Mouse (Mus musculus) neural tube, embryonic 15.5 days (tissue): ENCODE measurements around the gene Chst8. TPM values are rescaled to one million over a fixed set of nuclear protein-coding genes. Genes with fewer than 3 reads are reported as not detected.

ENCODE experiments used
- ATAC-seq: fragments of 200-750 bp; cut with Nextera tagmentation; 2 replicates; pipeline ENCODE4 v1.8.0; 2017; ENCODE audit warnings: mild to moderate bottlenecking, moderate TSS enrichment, moderate library complexity; ENCODE audit not compliant: low FRiP score
- H3K27ac ChIP-seq: fragments of 300-500 bp; sonication (generic); replicated peaks from 2 replicates; pipeline ENCODE4 v1.5.1; 2015; ENCODE audit warnings: mild to moderate bottlenecking, inconsistent platforms
- H3K27me3 ChIP-seq: fragments of 300-500 bp; sonication (generic); replicated peaks from 2 replicates; pipeline ENCODE4 v1.6.1; 2015; ENCODE audit warnings: inconsistent platforms
- H3K36me3 ChIP-seq: fragments of 300-500 bp; sonication (generic); 2 replicates; pipeline ENCODE4 v1.6.1; 2015; ENCODE audit warnings: inconsistent platforms
- H3K4me1 ChIP-seq: fragments of 300-500 bp; sonication (generic); 2 replicates; pipeline ENCODE4 v1.6.1; 2015; ENCODE audit warnings: inconsistent platforms
- H3K4me2 ChIP-seq: fragments of 300-500 bp; sonication (generic); 2 replicates; pipeline ENCODE4 v1.6.1; 2015; ENCODE audit warnings: inconsistent platforms, mild to moderate bottlenecking, moderate library complexity
- H3K4me3 ChIP-seq: fragments of 300-500 bp; sonication (generic); replicated peaks from 2 replicates; pipeline ENCODE4 v1.5.1; 2015; ENCODE audit warnings: mild to moderate bottlenecking, inconsistent platforms
- H3K9ac ChIP-seq: fragments of 300-500 bp; sonication (generic); replicated peaks from 2 replicates; pipeline ENCODE4 v1.6.1; 2015; ENCODE audit warnings: mild to moderate bottlenecking, inconsistent platforms
- H3K9me3 ChIP-seq: fragments of 300-500 bp; sonication (generic); replicated peaks from 2 replicates; pipeline ENCODE4 v1.6.1; 2016; ENCODE audit warnings: inconsistent platforms
- WGBS: fragments of 180-500 bp; shearing (Covaris S2); methylation state at CpG from one replicate; pipeline ENCODE4 v1.1.7; 2015; ENCODE audit warnings: mixed read lengths; 5-methylcytosine and 5-hydroxymethylcytosine counted together
- polyA plus RNA-seq: library from polyadenylated mRNA; unstranded; fragments of >200 nt; fragmentation: Nextera tagmentation; extraction: Ambion mirVana; gene quantifications from 2 replicates; pipeline ENCODE4 v1.2.1, GENCODE M21; 2015

The Chst8 gene
- 13.2 and 13.3 TPM in 2 replicates for polyA plus RNA-seq

- under 1% methylated on average over 61 of the region's 65 CpGs for WGBS
- Histone ChIP-seq H3K4me3 (peak within 1 kb of the TSS; percentile 66), H3K4me1 (peaks cover 41% of the 10 kb centered on the region), H3K36me3 (no peaks in the 10 kb centered on the region), H3K9me3 (no peaks in the 10 kb centered on the region), H3K27me3 (peaks cover 40% of the 10 kb centered on the region), H3K4me2 (peak within 1 kb of the TSS; percentile 98), H3K9ac (peak within 1 kb of the TSS; percentile 61), H3K27ac (peak within 1 kb of the TSS; percentile 58; the same call in 1 of the 2 replicates)
- peak; percentile 85 for ATAC-seq
These were observed at the start of gene Chst8 for GRCm38 (mm10) chr7:34812531-34813111. Chst8 (minus strand) TSS chr7:34812711.

GRCm38 (mm10) chr7:34858291-34858690 lies 45.8 kb upstream of the Chst8 start:
- H3K9ac ChIP-seq, result no peak overlapping the region
- H3K9me3 ChIP-seq, result no peaks in the 10 kb centered on the region
- no peaks in the 10 kb centered on the region for H3K27me3 ChIP-seq
- no peak overlapping the region for H3K4me2 ChIP-seq
- no peak overlapping the region for H3K4me3 ChIP-seq
- H3K4me1 ChIP-seq, result 0 out of 2 replicates have a peak, but pooled peaks cover 4% of the 10 kb centered on the region
- no peaks in the 10 kb centered on the region for H3K36me3 ChIP-seq
- no peak overlapping the region for H3K27ac ChIP-seq
- 42% methylated on average over 2 of the region's 2 CpGs for WGBS
- ATAC-seq, result no peak

- Histone ChIP-seq H3K27me3 (no peaks in the 10 kb centered on the region), H3K27ac (no peak overlapping the region), H3K4me2 (no peak overlapping the region), H3K9me3 (no peaks in the 10 kb centered on the region), H3K4me3 (no peak overlapping the region), H3K36me3 (no peaks in the 10 kb centered on the region), H3K9ac (no peak overlapping the region), H3K4me1 (0 out of 2 replicates have a peak, but pooled peaks cover 4% of the 10 kb centered on the region)
- ATAC-seq, result no peak
- 88% methylated on average over 6 of the region's 6 CpGs for WGBS
These were observed 42.4 kb upstream of the Chst8 start for GRCm38 (mm10) chr7:34854781-34855352.

GRCm38 (mm10) chr7:34853393-34853792 lies 40.9 kb upstream of the Chst8 start:
- no peak for ATAC-seq
- WGBS, result 89% methylated on average over 3 of the region's 3 CpGs
- no peak overlapping the region for H3K4me2 ChIP-seq
- H3K36me3 ChIP-seq, result no peaks in the 10 kb centered on the region
- no peak overlapping the region for H3K27ac ChIP-seq
- no peak overlapping the region for H3K4me3 ChIP-seq
- no peaks in the 10 kb centered on the region for H3K27me3 ChIP-seq
- no peaks in the 10 kb centered on the region for H3K9me3 ChIP-seq
- H3K9ac ChIP-seq, result no peak overlapping the region
- H3K4me1 ChIP-seq, result 0 out of 2 replicates have a peak, but pooled peaks cover 4% of the 10 kb centered on the region

GRCm38 (mm10) chr7:34849660-34850059 lies 37.1 kb upstream of the Chst8 start:
- no peak overlapping the region for H3K4me3 ChIP-seq
- H3K9me3 ChIP-seq, result no peaks in the 10 kb centered on the region
- H3K9ac ChIP-seq, result no peak overlapping the region
- no peak overlapping the region for H3K27ac ChIP-seq
- no peaks in the 10 kb centered on the region for H3K27me3 ChIP-seq
- WGBS, result 35% methylated on average over 10 of the region's 10 CpGs
- no peak overlapping the region for H3K4me2 ChIP-seq
- ATAC-seq, result no peak
- H3K36me3 ChIP-seq, result no peaks in the 10 kb centered on the region
- H3K4me1 ChIP-seq, result peaks cover 6% of the 10 kb centered on the region

- no peak for ATAC-seq
- 97% methylated on average over 4 of the region's 4 CpGs for WGBS
These were observed 36.3 kb upstream of the Chst8 start for GRCm38 (mm10) chr7:34848811-34849210.

GRCm38 (mm10) chr7:34847900-34848299 lies 35.4 kb upstream of the Chst8 start:
- ATAC-seq, result no peak

More at GRCm38 (mm10) chr7:34848811-34849210, 36.3 kb upstream of the Chst8 start:
- Histone ChIP-seq H3K4me2 (no peak overlapping the region), H3K9me3 (no peaks in the 10 kb centered on the region), H3K27me3 (no peaks in the 10 kb centered on the region), H3K27ac (no peak overlapping the region), H3K4me3 (no peak overlapping the region), H3K36me3 (no peaks in the 10 kb centered on the region), H3K4me1 (peaks cover 6% of the 10 kb centered on the region), H3K9ac (no peak overlapping the region)

GRCm38 (mm10) chr7:34847410-34847809 lies 34.9 kb upstream of the Chst8 start:
- H3K36me3 ChIP-seq, result no peaks in the 10 kb centered on the region
- no peak overlapping the region for H3K4me2 ChIP-seq
- no peak overlapping the region for H3K4me3 ChIP-seq
- no peak overlapping the region for H3K9ac ChIP-seq
- no peaks in the 10 kb centered on the region for H3K9me3 ChIP-seq
- peak; percentile 77 for ATAC-seq
- no peak overlapping the region for H3K27ac ChIP-seq
- 16% methylated on average over 5 of the region's 5 CpGs for WGBS
- peaks cover 6% of the 10 kb centered on the region for H3K4me1 ChIP-seq
- H3K27me3 ChIP-seq, result no peaks in the 10 kb centered on the region

More at GRCm38 (mm10) chr7:34847900-34848299, 35.4 kb upstream of the Chst8 start:
- Histone ChIP-seq H3K9ac (no peak overlapping the region), H3K4me3 (no peak overlapping the region), H3K36me3 (no peaks in the 10 kb centered on the region), H3K9me3 (no peaks in the 10 kb centered on the region), H3K27me3 (no peaks in the 10 kb centered on the region), H3K27ac (no peak overlapping the region; the same call in 1 of the 2 replicates), H3K4me1 (peaks cover 6% of the 10 kb centered on the region), H3K4me2 (no peak overlapping the region)
- WGBS, result 79% methylated on average over 6 of the region's 6 CpGs

- ATAC-seq, result no peak
- H3K36me3 ChIP-seq, result no peaks in the 10 kb centered on the region
- H3K4me2 ChIP-seq, result no peak overlapping the region
- WGBS, result 90% methylated on average over 4 of the region's 4 CpGs
- H3K27ac ChIP-seq, result no peak overlapping the region
- H3K4me1 ChIP-seq, result no peaks in the 10 kb centered on the region
- H3K9me3 ChIP-seq, result no peaks in the 10 kb centered on the region
- no peaks in the 10 kb centered on the region for H3K27me3 ChIP-seq
- H3K9ac ChIP-seq, result no peak overlapping the region
- H3K4me3 ChIP-seq, result no peak overlapping the region
These were observed 26.2 kb upstream of the Chst8 start for GRCm38 (mm10) chr7:34838749-34839148.

GRCm38 (mm10) chr7:34838231-34838630 lies 25.7 kb upstream of the Chst8 start:
- Histone ChIP-seq H3K4me3 (no peak overlapping the region), H3K4me2 (no peak overlapping the region), H3K36me3 (no peaks in the 10 kb centered on the region), H3K4me1 (no peaks in the 10 kb centered on the region), H3K9me3 (no peaks in the 10 kb centered on the region), H3K27me3 (no peaks in the 10 kb centered on the region), H3K9ac (no peak overlapping the region), H3K27ac (no peak overlapping the region)
- 87% methylated on average over 4 of the region's 4 CpGs for WGBS
- no peak for ATAC-seq

- no peak overlapping the region for H3K4me2 ChIP-seq
- H3K4me1 ChIP-seq, result peaks cover under 1% of the 10 kb centered on the region; the same call in 1 of the 2 replicates
- H3K27ac ChIP-seq, result no peak overlapping the region
- no peaks in the 10 kb centered on the region for H3K36me3 ChIP-seq
- no peaks in the 10 kb centered on the region for H3K27me3 ChIP-seq
- no peak overlapping the region for H3K4me3 ChIP-seq
- no peak overlapping the region for H3K9ac ChIP-seq
- ATAC-seq, result no peak
- 46% methylated on average over 3 of the region's 3 CpGs for WGBS
- H3K9me3 ChIP-seq, result no peaks in the 10 kb centered on the region
These were observed 13.9 kb upstream of the Chst8 start for GRCm38 (mm10) chr7:34826255-34826909.

- H3K4me1 ChIP-seq, result peaks cover 5% of the 10 kb centered on the region; the same call in 1 of the 2 replicates
- no peak overlapping the region for H3K4me3 ChIP-seq
- WGBS, result 85% methylated on average over 9 of the region's 9 CpGs
- H3K9ac ChIP-seq, result no peak overlapping the region
- no peak for ATAC-seq
- H3K36me3 ChIP-seq, result no peaks in the 10 kb centered on the region
- no peak overlapping the region for H3K4me2 ChIP-seq
- H3K9me3 ChIP-seq, result no peaks in the 10 kb centered on the region
- no peak overlapping the region for H3K27ac ChIP-seq
- H3K27me3 ChIP-seq, result no peaks in the 10 kb centered on the region
These were observed 9.1 kb upstream of the Chst8 start for GRCm38 (mm10) chr7:34821587-34821986.
